Mouse (Mus musculus): ENCODE data around the gene P2rx4.
A peak's percentile ranks its signal among the peaks of the same experiment; 100 is the strongest.

Gene P2rx4

DNA sequence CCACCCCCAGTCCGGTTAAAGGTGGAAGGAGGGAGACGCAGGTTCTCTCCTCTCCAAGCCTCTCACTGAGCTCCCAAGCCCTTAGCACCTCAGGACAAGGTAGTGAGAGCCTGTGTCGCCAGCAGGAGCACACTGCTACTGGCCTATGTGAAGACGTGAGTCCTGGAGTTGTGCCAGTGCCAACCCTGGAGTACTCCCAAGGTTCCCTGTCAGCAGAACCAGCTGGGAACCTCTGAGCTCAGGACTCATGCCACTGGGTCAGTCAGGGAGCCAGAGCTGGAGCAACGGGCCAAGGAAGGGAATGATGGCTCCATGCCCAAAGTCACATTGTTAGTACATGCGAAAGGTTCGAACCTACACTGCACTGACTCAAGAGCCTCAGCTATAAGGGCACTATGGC, 49.3 kb downstream of the P2rx4 start:
- no peak for DNase-seq (ENCODE audit: low read depth, low spot score)

DNA sequence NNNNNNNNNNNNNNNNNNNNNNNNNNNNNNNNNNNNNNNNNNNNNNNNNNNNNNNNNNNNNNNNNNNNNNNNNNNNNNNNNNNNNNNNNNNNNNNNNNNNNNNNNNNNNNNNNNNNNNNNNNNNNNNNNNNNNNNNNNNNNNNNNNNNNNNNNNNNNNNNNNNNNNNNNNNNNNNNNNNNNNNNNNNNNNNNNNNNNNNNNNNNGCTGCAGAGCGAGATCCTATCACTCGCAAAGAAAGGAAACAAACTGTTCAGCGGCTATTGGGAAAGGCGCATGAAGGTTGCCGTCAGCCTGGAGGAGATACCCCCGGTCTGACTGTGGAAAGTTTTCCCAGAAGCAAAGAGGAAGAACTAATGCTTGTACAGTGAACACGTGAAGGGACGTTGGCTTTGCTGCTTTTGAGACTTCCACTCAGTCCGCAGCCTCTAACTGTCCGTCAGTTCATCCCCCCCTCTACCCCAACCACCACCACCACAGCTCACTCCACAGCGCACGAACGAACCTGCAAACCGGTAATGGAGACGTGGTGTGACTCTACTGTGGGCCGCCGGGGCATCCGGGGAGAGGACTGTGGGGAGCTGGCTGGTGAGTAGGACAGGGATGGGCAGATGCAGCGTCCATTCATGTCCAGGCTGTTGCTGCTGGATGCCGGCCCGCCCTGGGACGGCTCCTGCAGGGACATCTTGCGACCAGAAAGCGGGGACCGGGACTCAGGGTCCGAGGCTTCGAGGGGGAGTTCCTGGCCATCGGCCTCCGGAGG, 56.1 kb downstream of the P2rx4 start:
- no peak for DNase-seq (ENCODE audit: low read depth, low spot score)

DNA sequence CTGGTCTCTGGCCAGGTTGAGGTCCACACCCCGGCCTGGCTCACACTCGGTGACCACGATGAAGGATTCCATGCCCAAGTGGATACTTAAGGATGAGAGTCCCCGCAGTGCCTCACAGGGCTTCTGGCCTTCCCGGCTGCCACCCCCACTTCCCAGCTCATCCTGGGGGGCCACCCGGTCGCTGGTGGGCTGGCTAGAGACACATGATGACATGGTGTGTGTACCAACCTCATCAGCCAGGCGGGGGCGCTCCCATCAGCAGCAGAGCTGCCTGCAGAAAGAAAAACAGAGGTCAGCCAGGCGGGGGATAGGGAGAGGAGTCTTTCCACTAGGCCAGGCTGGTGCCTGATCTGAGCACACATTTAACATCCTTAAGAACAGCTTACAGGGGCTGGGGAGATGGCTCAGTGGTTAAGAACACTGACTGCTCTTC, 56.7 kb downstream of the P2rx4 start:
- no peak for DNase-seq (ENCODE audit: low read depth, low spot score)

DNA sequence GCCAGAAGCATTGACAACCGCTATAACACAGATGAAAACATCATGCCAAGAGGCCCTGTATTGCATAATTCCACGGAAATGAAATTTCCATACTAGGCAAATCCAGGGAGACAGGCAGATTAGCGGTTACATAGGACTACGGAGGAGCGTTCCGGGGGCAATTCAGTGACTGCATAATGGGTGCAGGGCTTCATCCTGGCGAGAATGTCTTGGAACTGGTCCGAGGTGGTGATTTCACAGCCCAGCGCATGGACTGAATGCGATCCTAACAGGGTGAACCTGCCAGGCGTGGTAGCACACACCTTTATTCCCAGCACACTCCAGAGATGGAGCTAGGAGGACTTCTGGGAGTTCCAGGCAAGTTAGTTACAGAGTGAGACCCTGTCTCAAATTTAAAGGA, 59.9 kb downstream of the P2rx4 start:
- no peak for DNase-seq (ENCODE audit: low read depth, low spot score)

DNA sequence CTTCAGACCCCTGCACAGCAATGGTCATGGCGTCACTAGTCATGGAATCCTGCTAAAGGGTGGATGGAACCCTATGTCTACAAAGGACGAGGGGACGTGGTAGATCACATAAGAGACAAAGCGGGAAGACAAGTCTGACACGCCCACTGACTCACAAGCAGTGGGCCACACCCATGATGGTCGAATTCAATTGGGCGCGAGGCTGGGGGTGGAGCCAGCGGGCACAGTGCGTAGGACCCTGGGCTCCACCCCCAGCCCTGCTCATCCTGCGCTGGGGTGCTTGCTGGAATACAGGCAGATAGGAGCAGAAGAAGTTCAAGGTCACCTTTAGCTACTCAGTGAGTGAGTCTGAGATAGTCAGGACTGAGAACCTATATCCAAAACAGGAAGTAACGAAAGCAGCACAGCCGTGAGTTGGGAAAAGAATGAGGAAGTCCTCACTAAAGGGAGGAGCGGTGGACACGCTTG, 61.8 kb downstream of the P2rx4 start:
- no peak for DNase-seq (ENCODE audit: low read depth, low spot score)

DNA sequence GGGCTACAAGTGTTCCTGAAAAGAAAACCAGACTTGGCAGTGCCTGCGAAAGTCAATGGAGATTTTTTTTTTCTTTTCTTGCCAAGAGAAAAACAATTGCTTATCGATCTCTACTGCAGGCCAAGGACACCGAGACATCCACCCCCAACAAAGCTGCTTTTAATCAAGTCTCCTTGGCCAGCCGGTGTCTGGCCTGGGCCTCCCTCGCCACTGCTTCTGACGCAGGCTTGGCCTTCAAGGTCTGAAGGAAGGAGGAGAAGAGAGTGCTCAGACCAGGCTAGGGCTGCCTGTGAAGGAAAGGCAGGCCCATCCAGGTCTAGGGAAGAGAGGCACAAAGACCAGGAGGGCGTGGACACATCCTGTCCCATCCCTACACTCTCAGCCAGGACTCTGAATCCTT, 63.0 kb downstream of the P2rx4 start:
- no peak for DNase-seq (ENCODE audit: low read depth, low spot score)

DNA sequence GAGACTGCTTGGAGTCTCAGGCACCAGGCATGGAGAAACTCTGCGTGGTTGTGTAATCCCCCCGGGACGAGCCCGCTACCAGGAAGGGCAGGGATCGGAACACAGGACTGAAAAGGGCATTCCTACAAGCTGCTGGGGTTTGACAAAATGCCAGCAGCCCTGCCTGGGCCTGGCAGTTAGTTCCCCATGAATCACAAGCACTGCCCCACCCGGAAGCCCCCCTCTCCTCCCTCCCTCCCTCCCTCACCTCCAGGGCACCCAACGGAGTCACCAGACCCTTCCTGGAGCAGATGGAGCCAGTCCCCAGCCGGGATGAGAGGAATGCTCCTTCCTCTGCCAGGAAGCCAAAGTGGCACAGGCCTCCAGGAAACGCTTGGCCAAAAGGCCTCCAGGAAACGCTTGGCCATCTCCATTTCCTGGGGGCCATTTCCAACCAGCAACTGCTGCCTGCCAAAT, 63.5 kb downstream of the P2rx4 start:
- no peak for DNase-seq (ENCODE audit: low read depth, low spot score)

DNA sequence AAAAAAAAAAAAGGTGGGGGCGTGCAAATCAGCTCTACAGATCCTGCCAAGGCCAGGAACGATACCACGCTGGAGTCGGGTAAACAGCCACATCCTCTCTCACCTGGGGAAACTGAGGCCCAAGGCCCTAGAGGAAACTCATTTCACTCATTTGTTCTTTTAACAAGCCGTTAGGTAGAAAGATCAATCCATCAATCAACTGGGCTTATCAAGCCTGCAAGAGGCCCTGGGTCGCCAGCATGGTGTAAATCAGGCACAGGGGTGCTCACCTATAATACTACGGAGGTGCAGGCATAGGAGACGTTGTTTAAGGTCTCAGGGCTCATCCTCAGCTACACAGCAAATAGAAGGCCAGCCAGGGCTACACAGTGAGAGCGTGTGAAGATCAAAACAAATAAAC, 64.1 kb downstream of the P2rx4 start:
- no peak for DNase-seq (ENCODE audit: low read depth, low spot score)

DNA sequence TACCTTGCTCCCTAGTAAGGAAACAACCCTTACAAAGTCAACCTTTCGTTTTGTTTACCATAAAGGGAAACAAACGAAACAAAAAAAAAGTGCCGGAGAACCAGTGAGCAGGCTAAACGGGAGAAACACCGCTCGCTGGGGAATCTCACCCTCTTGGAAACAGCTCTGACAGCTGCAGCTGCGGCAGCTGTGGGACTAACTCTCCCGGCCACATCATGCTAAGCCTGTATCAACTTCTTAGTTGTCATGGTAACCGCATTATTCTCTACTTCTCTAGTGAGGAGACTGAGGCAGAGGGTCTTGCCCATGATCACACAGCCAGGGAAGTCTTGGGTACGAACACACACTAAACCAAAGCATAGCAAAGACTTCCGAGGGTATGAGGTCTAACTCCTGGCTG, 66.4 kb downstream of the P2rx4 start:
- no peak for DNase-seq (ENCODE audit: low read depth, low spot score)

DNA sequence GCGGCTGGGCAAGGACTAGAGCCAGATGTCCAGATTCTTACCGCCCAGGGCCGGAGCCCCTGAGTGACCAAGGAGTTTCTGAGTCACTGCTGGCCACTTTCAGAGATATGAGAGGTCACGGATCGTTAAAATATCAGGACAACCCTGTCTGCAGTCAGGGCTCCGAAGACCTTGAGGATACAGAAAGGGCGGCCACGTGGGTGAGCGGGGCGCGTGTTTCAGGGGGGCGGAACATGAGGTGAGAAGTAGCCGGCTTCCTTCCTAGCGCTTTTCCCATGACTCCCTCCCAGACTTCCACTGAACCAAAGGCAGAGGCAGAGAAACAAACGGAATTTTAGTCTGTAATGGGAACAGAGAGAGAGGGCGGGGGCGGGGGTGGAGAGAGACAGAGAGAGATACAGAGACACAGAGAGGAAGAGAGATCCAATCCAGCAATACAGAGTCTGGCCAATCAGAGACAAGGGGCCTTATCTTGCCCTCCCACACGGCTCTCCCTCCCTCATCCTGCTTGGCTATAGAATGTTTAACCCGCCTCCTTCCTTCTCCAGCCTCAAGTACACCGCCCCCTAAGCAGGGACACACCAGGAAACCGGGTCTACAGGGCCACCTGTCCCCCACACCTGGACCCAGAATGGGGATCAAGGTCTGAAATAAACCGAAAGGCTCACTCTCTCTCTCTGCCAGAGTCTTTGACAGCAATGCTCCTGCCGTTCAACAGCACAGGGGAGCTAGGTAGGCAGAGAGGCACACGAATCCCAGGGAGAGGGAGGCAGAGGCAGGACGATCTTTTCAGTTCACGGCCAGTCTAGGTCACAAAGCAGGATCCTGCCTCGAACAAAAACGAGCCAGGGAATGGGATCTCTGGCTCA, 67.6 kb downstream of the P2rx4 start:
- DNase-seq (ENCODE audit: low read depth, low spot score) = peak; percentile 77

DNA sequence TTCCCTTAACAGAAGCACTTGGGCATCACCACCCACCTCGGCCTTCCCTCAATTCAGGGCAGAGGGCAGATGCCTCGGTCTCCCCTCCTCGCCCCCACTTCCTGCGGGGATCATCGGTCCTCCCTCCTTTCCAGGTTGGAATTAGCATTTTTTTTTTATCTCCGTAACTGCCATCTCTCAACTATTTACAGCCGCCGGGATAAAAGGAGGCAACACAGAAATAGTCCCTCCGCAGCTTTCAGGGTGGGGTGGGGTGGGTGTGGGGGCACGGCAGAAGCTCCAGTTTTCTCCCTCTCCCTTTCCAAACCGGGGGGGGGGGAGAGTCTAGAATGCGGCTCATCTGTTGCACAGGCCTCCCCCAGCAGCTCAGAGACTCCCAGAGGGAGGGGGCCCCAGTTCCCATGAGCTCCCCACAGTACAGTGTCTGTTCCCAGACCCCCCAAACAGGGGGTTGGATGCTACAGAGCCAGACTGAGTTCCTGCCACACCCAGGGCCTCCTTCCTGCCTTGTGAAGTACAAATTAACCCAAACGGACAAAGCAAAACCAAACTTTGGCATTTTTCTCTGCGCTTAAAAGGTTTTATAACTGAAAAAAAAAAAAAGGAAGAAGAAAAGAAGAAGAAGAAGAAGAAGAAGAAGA, 68.4 kb downstream of the P2rx4 start:
- DNase-seq (ENCODE audit: low read depth, low spot score) = no peak

DNA sequence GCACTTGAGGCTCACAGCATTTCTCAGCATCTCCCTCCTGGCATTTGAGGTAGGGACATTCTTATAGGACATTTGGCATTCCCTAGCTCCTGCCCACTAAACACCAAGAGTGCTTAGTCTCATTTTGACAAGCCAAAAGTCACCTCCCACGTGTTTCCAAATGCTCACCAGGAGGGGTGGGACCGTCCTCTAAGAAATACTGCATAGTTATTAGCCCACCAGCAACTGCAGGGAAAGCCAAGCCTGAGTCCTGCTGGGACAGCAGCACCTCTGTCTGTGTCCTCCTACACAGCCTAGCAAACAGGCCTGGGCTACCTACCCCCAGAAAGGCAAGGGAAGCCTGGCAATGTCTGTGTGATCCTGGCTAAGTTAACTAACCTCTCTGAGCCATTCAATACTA, 70.0 kb downstream of the P2rx4 start:
- no peak for DNase-seq (ENCODE audit: low read depth, low spot score)

DNA sequence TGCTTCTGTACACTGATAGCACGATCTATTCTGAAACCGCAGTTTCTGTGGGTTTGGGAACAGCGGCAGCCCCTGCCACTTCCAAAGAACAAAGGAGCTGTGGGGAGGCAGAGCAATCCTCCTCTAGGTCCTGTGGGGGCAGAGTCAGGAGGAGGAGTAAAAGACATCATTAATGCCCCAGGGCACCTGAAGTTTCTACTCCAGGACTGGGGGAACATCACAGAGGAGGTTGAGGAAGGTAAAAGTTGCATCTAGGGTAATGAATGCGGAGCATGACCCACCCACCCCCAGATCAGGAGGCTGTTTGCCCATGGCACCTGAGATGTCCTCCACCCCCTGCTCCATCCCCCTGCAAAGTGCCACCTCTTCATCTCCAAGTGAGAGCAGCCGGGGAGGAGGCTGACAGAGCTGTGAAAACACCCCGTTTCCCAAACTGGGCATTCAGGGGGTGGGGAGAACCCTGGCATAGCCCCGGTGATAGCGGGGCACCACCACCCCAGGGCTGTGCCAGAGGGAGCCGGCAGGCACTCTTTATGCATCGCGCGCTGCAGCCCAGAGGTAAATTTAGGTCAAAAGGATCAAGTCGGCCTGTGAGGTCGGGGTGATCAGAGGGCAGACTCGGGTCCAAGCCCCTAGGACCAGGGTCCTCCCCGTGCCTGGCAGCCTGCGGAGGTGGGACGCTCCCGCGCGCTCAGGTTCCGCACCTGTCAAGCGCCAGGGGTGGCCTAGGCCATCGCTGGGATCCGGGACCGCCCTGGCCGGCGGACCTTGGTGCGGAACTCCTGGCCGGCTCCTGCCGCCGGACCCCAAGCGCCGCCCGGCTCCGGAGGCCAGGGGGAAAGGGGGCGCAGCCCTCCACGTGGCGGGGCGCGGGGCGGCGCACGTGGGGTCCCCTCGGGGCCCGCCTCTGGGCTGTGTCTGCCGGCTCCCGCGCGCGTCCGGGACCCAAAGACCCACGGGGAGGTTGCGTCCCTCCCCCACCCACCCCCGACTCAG, 71.2 kb downstream of the P2rx4 start:
- no peak for DNase-seq (ENCODE audit: low read depth, low spot score)
